Mouse (Mus musculus) G1E-ER4 (cell line): ENCODE results near the gene Cdhr2. TPM values are rescaled to one million over a fixed set of nuclear protein-coding genes. Genes with fewer than 3 reads are reported as not detected.

ENCODE experiments used
- GATA1 ChIP-seq: IDR thresholded peaks from one replicate; pipeline ENCODE4 v1.8.0; 2012; ENCODE audit warnings: low read length, inconsistent platforms
- polyA plus RNA-seq: library from polyadenylated mRNA; stranded (reverse); fragments of >175 nt; gene quantifications from 2 replicates; pipeline ENCODE4 v1.2.3, GENCODE M21; 2012

The Cdhr2 gene
- polyA plus RNA-seq, 1 experiment: not detected

- TF ChIP-seq GATA1: no peak
These were observed 55.0 kb downstream of the Cdhr2 start for GRCm38 (mm10) chr13:54756156-54756712.

DNA sequence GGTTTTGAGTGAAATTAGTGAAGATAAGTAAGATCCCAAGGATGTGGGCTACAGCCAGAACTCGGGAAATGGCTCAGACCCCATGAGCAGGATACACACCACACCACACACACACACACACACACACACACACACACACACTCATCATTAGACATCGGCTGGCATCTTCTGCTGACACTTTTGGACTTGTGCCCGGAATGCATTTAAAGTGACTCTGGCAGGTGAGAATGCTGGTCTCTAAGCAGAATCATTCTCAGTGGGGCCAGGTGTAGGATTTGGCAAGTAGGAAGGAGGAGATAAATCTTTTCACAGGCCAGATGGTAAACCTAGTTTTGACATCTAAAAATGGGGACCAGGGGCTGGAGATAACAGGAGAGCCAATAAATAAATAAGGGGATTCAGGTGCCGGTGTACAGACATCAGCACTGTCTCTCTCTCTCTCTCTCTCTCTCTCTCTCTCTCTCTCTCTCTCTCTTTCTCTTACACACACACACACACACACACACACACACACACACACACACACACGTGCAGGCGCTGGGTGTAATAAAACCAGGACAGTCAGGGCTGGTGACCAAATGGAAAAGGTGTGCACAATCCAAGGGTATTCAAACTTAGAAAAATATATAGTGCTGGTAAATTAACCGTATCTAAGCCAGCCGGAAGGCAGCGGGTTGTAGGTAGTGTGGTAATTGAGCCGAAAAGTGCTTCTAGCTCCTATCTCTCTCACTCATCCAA is 56.0 kb downstream of the Cdhr2 start:
- TF ChIP-seq GATA1: no peak

DNA sequence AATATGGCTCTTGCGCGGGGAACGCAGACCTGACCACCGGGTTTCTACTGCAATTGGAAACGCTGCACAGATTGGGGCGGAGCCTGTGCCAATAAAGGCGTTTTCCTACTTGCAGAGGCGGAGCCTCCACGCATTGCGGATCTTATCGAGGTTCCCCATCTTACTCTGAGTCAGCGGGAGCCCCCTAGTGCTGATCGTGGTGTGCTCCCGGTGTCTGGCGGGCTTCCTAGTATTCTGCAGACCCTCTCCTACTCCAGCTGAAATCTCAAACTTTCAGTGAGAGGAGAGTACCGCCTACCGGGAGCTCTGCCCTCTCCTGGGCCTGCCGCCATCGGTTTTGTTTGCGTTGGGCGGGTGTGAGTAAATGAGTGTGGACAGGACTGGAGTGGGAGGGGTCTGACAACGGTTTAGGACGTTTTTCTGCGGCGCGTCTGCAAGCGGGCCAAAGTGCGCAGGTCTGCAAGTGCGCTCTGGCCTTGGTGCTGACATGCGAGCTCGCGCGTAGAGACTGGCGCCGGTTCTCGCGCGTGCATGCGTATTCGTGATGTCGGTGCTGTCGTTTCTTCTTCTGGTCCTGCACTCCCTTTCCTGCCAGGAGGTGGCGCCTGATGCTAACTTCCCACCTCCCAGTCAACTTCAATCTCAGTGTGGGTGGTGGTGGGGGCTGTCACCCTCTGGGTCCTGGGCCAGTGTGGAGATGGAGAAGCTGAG is 56.9 kb downstream of the Cdhr2 start:
- no peak for TF ChIP-seq GATA1

- no peak for TF ChIP-seq GATA1
These were observed 57.7 kb downstream of the Cdhr2 start for GRCm38 (mm10) chr13:54758756-54759470.

DNA sequence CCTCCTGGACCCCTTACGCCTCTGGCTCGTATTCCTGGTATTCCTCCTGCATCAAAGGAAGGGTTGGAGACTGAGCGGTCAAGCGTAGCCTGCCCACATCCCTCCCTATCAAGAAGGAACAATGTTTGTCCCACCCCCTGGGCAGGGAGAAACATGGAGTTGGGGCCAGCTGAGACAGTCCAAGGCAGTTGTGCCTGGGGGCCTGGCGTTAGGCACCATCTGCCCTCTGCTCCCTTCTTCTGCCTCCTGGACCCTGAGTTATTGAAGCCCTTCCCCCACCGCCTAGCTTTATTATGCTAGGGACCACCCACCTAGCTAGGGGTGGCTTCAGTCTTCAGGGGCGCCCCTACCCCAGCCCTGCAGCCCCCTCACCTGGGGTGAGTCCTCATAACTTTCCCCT is 58.2 kb downstream of the Cdhr2 start:
- TF ChIP-seq GATA1: no peak

GRCm38 (mm10) chr13:54760164-54760795 is 59.0 kb downstream of the Cdhr2 start:
- TF ChIP-seq GATA1: no peak

- no peak for TF ChIP-seq GATA1
These were observed 59.6 kb downstream of the Cdhr2 start for GRCm38 (mm10) chr13:54760906-54761305.

- no peak for TF ChIP-seq GATA1
These were observed 64.3 kb downstream of the Cdhr2 start for GRCm38 (mm10) chr13:54765281-54766191.

- no peak for TF ChIP-seq GATA1
These were observed 65.0 kb downstream of the Cdhr2 start, which contains the start of gene Sncb for GRCm38 (mm10) chr13:54766192-54766768. Gene Sncb, minus strand, starts transcription at chr13:54766595.

DNA sequence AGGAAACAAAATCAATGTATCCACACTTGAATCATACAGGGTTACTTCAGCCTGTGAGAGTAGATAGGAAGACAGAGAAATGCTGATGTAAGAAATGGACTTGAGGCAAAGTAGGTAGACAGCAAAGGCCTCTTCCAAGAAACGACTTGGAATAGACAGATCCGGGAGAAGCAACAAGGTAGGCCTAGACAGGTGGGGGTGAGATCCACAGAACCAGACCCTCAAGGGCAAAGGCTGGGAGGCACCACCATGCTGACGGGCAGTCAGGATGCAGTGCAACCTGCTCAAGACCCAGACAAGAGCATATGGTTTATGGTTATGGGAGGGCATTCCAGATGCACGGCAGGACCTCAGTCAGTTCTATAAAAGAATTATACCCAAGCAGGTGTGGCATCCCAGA is 65.8 kb downstream of the Cdhr2 start:
- TF ChIP-seq GATA1: no peak

DNA sequence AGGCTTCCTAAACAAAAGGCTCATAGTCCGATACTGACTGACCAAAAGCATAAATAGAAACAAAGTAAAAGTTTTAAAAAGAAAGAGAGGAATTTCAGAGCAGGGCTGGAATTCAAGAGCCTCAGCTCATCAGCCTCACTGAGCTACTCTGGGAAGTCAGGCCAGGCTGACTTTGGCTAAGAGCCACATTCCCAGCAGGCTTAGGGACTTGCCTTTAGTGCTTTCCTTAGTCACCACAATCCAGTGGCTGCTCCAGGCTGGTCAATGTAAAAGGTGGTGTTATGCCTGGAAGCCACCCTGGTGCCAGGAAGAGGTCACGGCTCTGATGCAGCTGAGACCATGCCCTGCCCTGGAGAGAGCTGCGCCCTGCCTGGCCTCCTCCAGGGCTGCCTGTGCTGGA is 79.3 kb downstream of the Cdhr2 start:
- TF ChIP-seq GATA1: no peak

DNA sequence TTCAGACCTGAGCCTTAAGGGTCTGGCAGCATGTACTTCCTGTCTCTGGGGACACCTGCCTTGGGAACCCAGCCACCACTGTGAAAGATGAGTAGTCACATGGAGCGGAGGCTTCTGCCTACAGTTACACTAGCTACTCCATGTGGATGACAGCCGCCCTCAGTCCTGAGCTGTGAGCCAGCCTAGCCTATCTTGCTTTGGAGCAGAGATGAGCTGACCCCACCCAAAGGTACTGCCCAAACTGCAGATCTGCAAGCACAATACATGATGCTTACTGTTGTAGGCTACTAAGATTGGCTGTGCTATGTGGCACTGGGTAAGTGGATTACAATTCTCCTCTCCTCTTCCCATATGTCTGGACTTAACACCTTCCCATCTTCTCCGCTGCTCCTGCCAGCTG is 79.8 kb downstream of the Cdhr2 start:
- no peak for TF ChIP-seq GATA1

GRCm38 (mm10) chr13:54783235-54783634 is 82.0 kb downstream of the Cdhr2 start:
- no peak for TF ChIP-seq GATA1

DNA sequence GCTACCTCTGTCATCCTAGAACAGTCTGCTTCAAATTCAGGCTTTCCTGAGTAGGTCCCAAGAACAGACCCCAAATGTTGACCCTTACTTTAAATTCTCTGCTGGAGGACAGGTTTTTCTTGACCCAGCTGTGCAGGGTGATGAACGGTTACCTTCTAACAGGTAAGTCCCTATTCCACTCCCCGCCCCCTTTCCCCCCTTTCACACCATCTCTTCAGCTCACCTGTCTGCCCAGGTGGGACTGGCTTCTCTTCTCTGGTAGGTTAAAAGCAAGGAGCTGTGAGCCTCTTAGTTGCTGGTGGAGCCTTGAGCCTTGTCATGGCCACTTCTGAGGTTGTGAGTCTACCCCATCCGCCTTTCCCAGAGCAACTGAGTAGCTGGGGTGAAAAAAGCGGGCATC is 82.4 kb downstream of the Cdhr2 start, which contains the start of gene Eif4e1b:
Gene Eif4e1b, plus strand, starts transcription at position 301 of the 400 bp plus-strand sequence.
- TF ChIP-seq GATA1: no peak

Other genes with a start within 250 kb of the Cdhr2 start
- gene Thoc3, start 232.6 kb upstream of the Cdhr2 start, polyA plus RNA-seq: 161 and 163 TPM in 2 replicates
- gene Simc1, start 197.7 kb upstream of the Cdhr2 start, polyA plus RNA-seq: 4.5 and 5.0 TPM in 2 replicates
- 39.7 and 48.4 TPM in 2 replicates for gene 4833439L19Rik, start 136.0 kb upstream of the Cdhr2 start, polyA plus RNA-seq
- gene Arl10, start 126.4 kb upstream of the Cdhr2 start, polyA plus RNA-seq: 8.0 and 12.2 TPM in 2 replicates
- 77.4 and 101 TPM in 2 replicates for gene Nop16, start 111.4 kb upstream of the Cdhr2 start, polyA plus RNA-seq
- 13.0 and 86.8 TPM in 2 replicates for gene Higd2a, start 111.3 kb upstream of the Cdhr2 start, polyA plus RNA-seq
- 67.4 and 91.2 TPM in 2 replicates for gene Cltb, start 90.1 kb upstream of the Cdhr2 start, polyA plus RNA-seq
- 22.1 and 26.1 TPM in 2 replicates for gene Faf2, start 79.7 kb upstream of the Cdhr2 start, polyA plus RNA-seq
- 269 and 288 TPM in 2 replicates for gene Rnf44, start 7.6 kb upstream of the Cdhr2 start, polyA plus RNA-seq
- not detected in 2 replicates for gene Gprin1, start 48.4 kb downstream of the Cdhr2 start, polyA plus RNA-seq
- not detected in 2 replicates for gene Sncb, start 65.1 kb downstream of the Cdhr2 start, polyA plus RNA-seq
- gene Eif4e1b, start 82.5 kb downstream of the Cdhr2 start, polyA plus RNA-seq: not detected in 2 replicates
- gene Tspan17, start 87.9 kb downstream of the Cdhr2 start, polyA plus RNA-seq: 0.14 and 0.17 TPM in 2 replicates
- gene Unc5a, start 247.9 kb downstream of the Cdhr2 start, polyA plus RNA-seq: not detected in 2 replicates